Mouse (Mus musculus) left cerebral cortex, postnatal 36 days (tissue): ENCODE measurements at regions not wholly inside any gene's neighbourhood (a gene's known extent, or its start where the extent isn't known, plus 50 kb on each side); places are given as distances from the start of the nearest gene placed in this dataset.
"Not testable (repeated sequence)": the region's sequence is repeated elsewhere in the genome, so short reads cannot be mapped to it uniquely, and the experiment has no call there.

Experiments
- DNase-seq, 2 experiments: peaks; one replicate each; pipeline ENCODE4 v3.0.0; 2021 to 2022; ENCODE audit warnings: low spot score in 2 of 2, mixed read lengths in 1 of 2
- intact Hi-C: fragments of 180-260 bp; cut with DNase I; formaldehyde crosslinking; loops from one replicate; pipeline ENCODE4 v1.15.1; 2025

GRCm38 (mm10) chr13:4858341-4858740, 249.4 kb upstream of the Akr1e1 start:
- DNase-seq, result no peak
- intact Hi-C loops, result no loop called here

GRCm38 (mm10) chr13:4839481-4839880, 230.5 kb upstream of the Akr1e1 start:
- intact Hi-C loops, DNase-seq: not testable (repeated sequence)

- no peak for DNase-seq
- intact Hi-C loops, result no loop called here
Observed at GRCm38 (mm10) chr13:4826756-4827155, 217.8 kb upstream of the Akr1e1 start.

- intact Hi-C loops, DNase-seq: not testable (repeated sequence)
Observed at GRCm38 (mm10) chr13:4825749-4826148, 216.8 kb upstream of the Akr1e1 start.

GRCm38 (mm10) chr13:4806876-4807275, 197.9 kb upstream of the Akr1e1 start:
- intact Hi-C loops, result no loop called here
- DNase-seq, result no peak

GRCm38 (mm10) chr13:4800666-4801065, 191.7 kb upstream of the Akr1e1 start:
- no peak for DNase-seq
- intact Hi-C loops, result no loop called here

GRCm38 (mm10) chr13:4791139-4791538, 182.2 kb upstream of the Akr1e1 start:
- intact Hi-C loops, result no loop called here
- DNase-seq, result no peak

GRCm38 (mm10) chr13:4790414-4790813, 181.4 kb upstream of the Akr1e1 start:
- no peak for DNase-seq
- intact Hi-C loops, result no loop called here

GRCm38 (mm10) chr13:4783290-4783689, 174.3 kb upstream of the Akr1e1 start:
- intact Hi-C loops, result no loop called here

GRCm38 (mm10) chr13:4778264-4778823, 169.4 kb upstream of the Akr1e1 start:
- intact Hi-C loops, result loop anchor here (10.0 kb wide), 2 partner anchors 1086 to 1696 kb away; partner anchors contain the start of gene Klf6
- DNase-seq, result not testable (repeated sequence)

More at GRCm38 (mm10) chr13:4783290-4783689, 174.3 kb upstream of the Akr1e1 start:
- DNase-seq, result no peak

- DNase-seq, result peak; percentile 16 to 21
- intact Hi-C loops, result loop anchor here (10.0 kb wide), 2 partner anchors 1088 to 1698 kb away; partner anchors contain the start of gene Klf6
Observed at GRCm38 (mm10) chr13:4776855-4777254, 167.9 kb upstream of the Akr1e1 start.

- intact Hi-C loops, result loop anchor here (5.0 to 10.0 kb wide), 4 partner anchors 105 to 1702 kb away; partner anchors contain the start of gene Klf6
- DNase-seq, result no peak
Observed at GRCm38 (mm10) chr13:4772324-4772723, 163.3 kb upstream of the Akr1e1 start.

GRCm38 (mm10) chr13:4771120-4772075, 162.4 kb upstream of the Akr1e1 start:
- intact Hi-C loops, result loop anchor here (5.0 to 10.0 kb wide), 4 partner anchors 104 to 1703 kb away; partner anchors contain the start of gene Klf6
- peak; percentile 69 to 77 for DNase-seq

GRCm38 (mm10) chr13:4759965-4760364, 151.0 kb upstream of the Akr1e1 start:
- intact Hi-C loops, result no loop called here
- no peak for DNase-seq

- intact Hi-C loops, result no loop called here
- no peak for DNase-seq
Observed at GRCm38 (mm10) chr13:4756529-4756928, 147.6 kb upstream of the Akr1e1 start.

- DNase-seq, result no peak
- intact Hi-C loops, result no loop called here
Observed at GRCm38 (mm10) chr13:4742930-4743329, 134.0 kb upstream of the Akr1e1 start.

GRCm38 (mm10) chr13:4716299-4716698, 107.3 kb upstream of the Akr1e1 start:
- DNase-seq, intact Hi-C loops: not testable (repeated sequence)

- intact Hi-C loops, result no loop called here
- DNase-seq, result no peak
Observed at GRCm38 (mm10) chr13:4714724-4715123, 105.8 kb upstream of the Akr1e1 start.

- intact Hi-C loops, result no loop called here
- no peak for DNase-seq
Observed at GRCm38 (mm10) chr13:4712698-4713097, 103.7 kb upstream of the Akr1e1 start.

- intact Hi-C loops, DNase-seq: not testable (repeated sequence)
Observed at GRCm38 (mm10) chr13:4699591-4699990, 90.6 kb upstream of the Akr1e1 start.
